Mouse (Mus musculus) brain, embryonic 14.5 days (tissue): ENCODE measurements around the gene Mdh1.

ENCODE experiments used
- CTCF ChIP-seq: fragments of 200-500 bp; IDR thresholded peaks from 2 replicates; pipeline ENCODE4 v1.5.1; 2012; ENCODE audit warnings: inconsistent platforms, mild to moderate bottlenecking, moderate library complexity, borderline replicate concordance; ENCODE audit not compliant: insufficient read depth, insufficient read length; ENCODE audit errors: extremely low read depth
- POLR2A ChIP-seq: fragments of 200-500 bp; IDR thresholded peaks from 2 replicates; pipeline ENCODE4 v1.6.1; 2012; ENCODE audit warnings: mild to moderate bottlenecking, inconsistent platforms, borderline replicate concordance; ENCODE audit not compliant: poor library complexity, insufficient read depth, insufficient read length, severe bottlenecking; ENCODE audit errors: extremely low read depth

DNA sequence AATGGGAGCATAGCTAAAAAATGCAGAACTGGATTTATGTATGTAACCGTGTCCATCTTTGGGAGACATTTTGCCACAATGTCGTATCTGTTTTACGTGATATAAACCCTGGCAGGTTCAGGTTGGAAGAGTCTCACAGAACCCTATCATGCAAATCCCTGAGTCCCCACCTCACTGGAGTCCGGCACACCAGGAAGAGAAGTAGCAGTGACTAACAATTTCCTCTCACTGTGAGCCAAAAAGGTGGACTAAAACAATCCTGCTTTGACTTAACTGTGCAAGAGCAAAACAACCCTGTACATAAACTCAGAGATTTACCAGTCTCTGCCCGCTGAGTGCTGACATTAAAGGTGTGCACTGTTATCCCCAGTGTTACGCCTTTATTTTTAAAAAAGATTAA lies 5.2 kb downstream of the Mdh1 start:
- TF ChIP-seq CTCF: no peak
- TF ChIP-seq POLR2A: no peak
